Mouse (Mus musculus) neural tube, embryonic 12.5 days (tissue): ENCODE results near the gene Gm4070. TPM values are rescaled to one million over a fixed set of nuclear protein-coding genes. Genes with fewer than 3 reads are reported as not detected.
"Not testable (repeated sequence)": the region's sequence is repeated elsewhere in the genome, so short reads cannot be mapped to it uniquely, and the experiment has no call there.

ENCODE experiments used
- ATAC-seq: fragments of 200-750 bp; cut with Nextera tagmentation; 2 replicates; pipeline ENCODE4 v1.8.0; 2017; ENCODE audit warnings: low read depth, mild to moderate bottlenecking, moderate TSS enrichment, moderate library complexity; ENCODE audit not compliant: low FRiP score
- H3K27ac ChIP-seq: fragments of 300-500 bp; sonication (generic); 2 replicates; pipeline ENCODE4 v1.5.1; 2016
- H3K27me3 ChIP-seq: fragments of 300-500 bp; sonication (generic); replicated peaks from 2 replicates; pipeline ENCODE4 v1.6.1; 2016; ENCODE audit warnings: mild to moderate bottlenecking
- H3K36me3 ChIP-seq: fragments of 300-500 bp; sonication (generic); 2 replicates; pipeline ENCODE4 v1.6.1; 2016; ENCODE audit warnings: mild to moderate bottlenecking
- H3K4me1 ChIP-seq: fragments of 300-500 bp; sonication (generic); 2 replicates; pipeline ENCODE4 v1.6.1; 2016
- H3K4me2 ChIP-seq: fragments of 300-500 bp; sonication (generic); replicated peaks from 2 replicates; pipeline ENCODE4 v1.6.1; 2016; ENCODE audit warnings: mild to moderate bottlenecking
- H3K4me3 ChIP-seq: fragments of 300-500 bp; sonication (generic); 2 replicates; pipeline ENCODE4 v1.5.1; 2016
- H3K9ac ChIP-seq: fragments of 300-500 bp; sonication (generic); 2 replicates; pipeline ENCODE4 v1.6.1; 2016; ENCODE audit warnings: mild to moderate bottlenecking
- H3K9me3 ChIP-seq: fragments of 300-500 bp; sonication (generic); 2 replicates; pipeline ENCODE4 v1.6.1; 2016; ENCODE audit warnings: mild to moderate bottlenecking
- WGBS: fragments of 180-500 bp; shearing (Covaris S2); methylation state at CpG from one replicate; pipeline ENCODE4 v1.1.7; 2016; 5-methylcytosine and 5-hydroxymethylcytosine counted together
- polyA plus RNA-seq: library from polyadenylated mRNA; unstranded; fragments of >200 nt; fragmentation: Nextera tagmentation; extraction: Ambion mirVana; gene quantifications from 2 replicates; pipeline ENCODE4 v1.2.1, GENCODE M21; 2016

Gm4070 gene
- 0.16 TPM in 1 of 2 replicates, not detected in the other for polyA plus RNA-seq

- not testable (repeated sequence) for H3K4me3 ChIP-seq, H3K4me1 ChIP-seq, H3K9ac ChIP-seq, ATAC-seq, H3K27me3 ChIP-seq, H3K36me3 ChIP-seq, H3K9me3 ChIP-seq, H3K4me2 ChIP-seq, H3K27ac ChIP-seq
- WGBS, result 90% methylated on average over 1 of the region's 1 CpGs
These were observed at the start of gene Gm4070 for GRCm38 (mm10) chr7:105953812-105954211. Gene Gm4070, minus strand, starts transcription at chr7:105953967.

DNA sequence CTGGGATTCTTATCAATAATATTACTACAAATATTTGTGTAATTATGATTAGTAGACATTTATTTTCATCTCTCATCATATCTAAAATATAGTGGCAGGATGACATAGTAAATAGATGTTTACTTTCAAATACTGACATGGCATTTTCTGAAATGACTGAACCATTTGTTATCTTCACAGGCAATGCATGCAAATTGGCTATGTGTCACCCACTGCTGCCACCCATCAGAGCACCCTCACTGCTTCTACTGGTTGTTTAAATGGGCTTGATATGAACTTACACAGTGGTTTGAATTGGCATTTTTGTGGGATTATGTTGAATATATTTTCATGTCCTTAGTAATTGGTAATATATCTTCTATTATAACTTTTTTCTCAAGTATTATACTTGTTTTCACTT lies 773 bp upstream of the Gm4070 start:
- not testable (repeated sequence) for H3K9me3 ChIP-seq, H3K4me1 ChIP-seq, H3K4me2 ChIP-seq, H3K4me3 ChIP-seq, H3K36me3 ChIP-seq, H3K27me3 ChIP-seq, H3K9ac ChIP-seq, H3K27ac ChIP-seq, ATAC-seq

GRCm38 (mm10) chr7:105952408-105952807 lies 1.4 kb downstream of the Gm4070 start:
- ATAC-seq, result peak; percentile 66; the same call in 1 of the 2 replicates
- H3K9me3 ChIP-seq, H3K4me2 ChIP-seq, H3K27ac ChIP-seq, H3K36me3 ChIP-seq, H3K27me3 ChIP-seq, H3K9ac ChIP-seq, H3K4me1 ChIP-seq, H3K4me3 ChIP-seq: not testable (repeated sequence)
- no CpG with 5 or more reads among the region's 5 CpGs for WGBS

DNA sequence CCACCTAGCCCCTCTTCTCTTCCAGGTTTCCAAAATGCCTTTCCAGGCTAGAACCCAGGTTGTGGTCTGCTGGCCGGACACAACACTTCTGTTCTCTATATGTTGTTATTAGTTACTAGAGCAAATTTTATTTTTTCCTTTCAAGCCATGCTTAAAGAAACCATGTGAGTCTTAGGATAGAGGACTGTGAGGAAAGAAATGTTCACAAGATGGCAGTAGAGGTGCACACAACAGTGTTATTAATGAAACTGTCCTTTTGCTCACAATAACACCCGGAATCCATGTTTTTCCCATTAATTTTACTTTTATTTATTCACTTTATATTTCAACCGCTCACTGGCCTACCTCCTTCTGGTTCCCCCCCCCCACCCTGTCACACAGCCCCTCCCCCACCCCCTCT lies 8.5 kb downstream of the Gm4070 start:
- H3K27me3 ChIP-seq, H3K27ac ChIP-seq, H3K9me3 ChIP-seq, H3K4me2 ChIP-seq, H3K36me3 ChIP-seq, H3K9ac ChIP-seq, H3K4me3 ChIP-seq, ATAC-seq, H3K4me1 ChIP-seq: not testable (repeated sequence)
- WGBS, result 100% methylated on average over 1 of the region's 3 CpGs

DNA sequence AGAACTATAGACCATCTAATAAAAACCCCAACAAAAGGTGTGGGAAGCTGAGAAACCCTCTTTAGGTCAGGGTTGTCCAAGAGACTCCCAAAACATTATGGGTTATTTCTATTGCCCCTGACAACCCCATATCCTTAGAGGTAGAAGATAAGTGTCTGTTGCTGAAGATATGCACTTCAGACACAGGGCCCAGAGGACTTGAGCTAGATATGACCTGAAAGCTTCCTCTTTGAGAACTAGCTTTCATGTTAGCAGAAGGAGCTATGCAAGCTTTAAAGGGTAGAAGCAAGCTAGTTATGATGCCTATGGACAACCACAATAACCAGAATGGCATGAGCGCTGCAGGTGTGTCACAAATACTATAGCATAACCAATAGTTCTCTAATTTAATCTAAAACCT lies 21.6 kb downstream of the Gm4070 start:
- WGBS, result no CpG with 5 or more reads among the region's 1 CpGs
- not testable (repeated sequence) for H3K4me2 ChIP-seq, H3K4me1 ChIP-seq, H3K27ac ChIP-seq, H3K27me3 ChIP-seq, H3K4me3 ChIP-seq, H3K9ac ChIP-seq, H3K36me3 ChIP-seq, H3K9me3 ChIP-seq, ATAC-seq

GRCm38 (mm10) chr7:105883588-105884336 lies 70.0 kb downstream of the Gm4070 start:
- H3K36me3 ChIP-seq, H3K4me1 ChIP-seq, H3K27ac ChIP-seq, H3K4me2 ChIP-seq, H3K9ac ChIP-seq, H3K4me3 ChIP-seq, H3K9me3 ChIP-seq, H3K27me3 ChIP-seq: not testable (repeated sequence)
- 89% methylated on average over 1 of the region's 2 CpGs for WGBS
- 0 out of 2 replicates have a peak, but pooled peaks have one; percentile 58 for ATAC-seq

GRCm38 (mm10) chr7:105879717-105880484 lies 73.9 kb downstream of the Gm4070 start:
- not testable (repeated sequence) for H3K4me2 ChIP-seq, H3K4me3 ChIP-seq
- 89% methylated on average over 1 of the region's 2 CpGs for WGBS

GRCm38 (mm10) chr7:105855718-105856560 lies 97.8 kb downstream of the Gm4070 start:
- H3K4me1 ChIP-seq, H3K27me3 ChIP-seq, H3K9me3 ChIP-seq, H3K9ac ChIP-seq, H3K4me3 ChIP-seq, ATAC-seq, H3K36me3 ChIP-seq, H3K4me2 ChIP-seq, H3K27ac ChIP-seq: not testable (repeated sequence)
- WGBS, result no CpG with 5 or more reads among the region's 2 CpGs

More at GRCm38 (mm10) chr7:105879717-105880484, 73.9 kb downstream of the Gm4070 start:
- not testable (repeated sequence) for H3K4me1 ChIP-seq, H3K36me3 ChIP-seq, H3K27ac ChIP-seq, H3K27me3 ChIP-seq, H3K9ac ChIP-seq, H3K9me3 ChIP-seq, ATAC-seq

Other genes with a start within 250 kb of the Gm4070 start
- gene Ilk, start 217.4 kb downstream of the Gm4070 start, polyA plus RNA-seq, result 220 and 230 TPM in 2 replicates
- 31.4 and 32.3 TPM in 2 replicates for gene Rrp8, start 216.6 kb downstream of the Gm4070 start, polyA plus RNA-seq
- gene Taf10, start 209.6 kb downstream of the Gm4070 start, polyA plus RNA-seq, result 165 and 171 TPM in 2 replicates
- 37.4 and 40.3 TPM in 2 replicates for gene Tpp1, start 201.7 kb downstream of the Gm4070 start, polyA plus RNA-seq
- gene Dchs1, start 166.3 kb downstream of the Gm4070 start, polyA plus RNA-seq, result 20.4 and 20.6 TPM in 2 replicates
- 219 and 238 TPM in 2 replicates for gene Mrpl17, start 142.9 kb downstream of the Gm4070 start, polyA plus RNA-seq